Mouse (Mus musculus) limb, embryonic 12.5 days (tissue): Measurements from ENCODE around the gene Ksr2. TPM values are rescaled to one million over a fixed set of nuclear protein-coding genes. Genes with fewer than 3 reads are reported as not detected.

Source experiments
- ATAC-seq: fragments of 200-750 bp; cut with Nextera tagmentation; 2 replicates; pipeline ENCODE4 v1.8.0; 2017; ENCODE audit warnings: low read depth, moderate TSS enrichment; ENCODE audit not compliant: insufficient number of reproducible peaks, insufficient read depth, low FRiP score, low TSS enrichment
- H3K27ac ChIP-seq: fragments of 300-500 bp; sonication (generic); 2 replicates; pipeline ENCODE4 v1.5.1; 2016; ENCODE audit warnings: mild to moderate bottlenecking, moderate library complexity
- H3K27me3 ChIP-seq: fragments of 300-500 bp; sonication (generic); 2 replicates; pipeline ENCODE4 v1.6.1; 2016; ENCODE audit warnings: mild to moderate bottlenecking, moderate library complexity
- H3K36me3 ChIP-seq: fragments of 300-500 bp; sonication (generic); 2 replicates; pipeline ENCODE4 v1.6.1; 2016; ENCODE audit warnings: mild to moderate bottlenecking, moderate library complexity
- H3K4me1 ChIP-seq: fragments of 300-500 bp; sonication (generic); replicated peaks from 2 replicates; pipeline ENCODE4 v1.6.1; 2016
- H3K4me2 ChIP-seq: fragments of 300-500 bp; sonication (generic); 2 replicates; pipeline ENCODE4 v1.6.1; 2016; ENCODE audit warnings: mild to moderate bottlenecking, moderate library complexity
- H3K4me3 ChIP-seq: fragments of 300-500 bp; sonication (generic); replicated peaks from 2 replicates; pipeline ENCODE4 v1.5.1; 2016; ENCODE audit warnings: mild to moderate bottlenecking
- H3K9ac ChIP-seq: fragments of 300-500 bp; sonication (generic); replicated peaks from 2 replicates; pipeline ENCODE4 v1.6.1; 2016; ENCODE audit warnings: mild to moderate bottlenecking, moderate library complexity
- H3K9me3 ChIP-seq: fragments of 300-500 bp; sonication (generic); 2 replicates; pipeline ENCODE4 v1.6.1; 2016; ENCODE audit warnings: mild to moderate bottlenecking, moderate library complexity
- WGBS: fragments of 180-500 bp; shearing (Covaris S2); methylation state at CpG from one replicate; pipeline ENCODE4 v1.1.7; 2016; 5-methylcytosine and 5-hydroxymethylcytosine counted together
- polyA plus RNA-seq: library from polyadenylated mRNA; unstranded; fragments of >200 nt; fragmentation: Nextera tagmentation; extraction: Ambion mirVana; gene quantifications from 2 replicates; pipeline ENCODE4 v1.2.1, GENCODE M21; 2016

Gene Ksr2
- polyA plus RNA-seq, 1 experiment from 2014 or later: 0.16 TPM

DNA sequence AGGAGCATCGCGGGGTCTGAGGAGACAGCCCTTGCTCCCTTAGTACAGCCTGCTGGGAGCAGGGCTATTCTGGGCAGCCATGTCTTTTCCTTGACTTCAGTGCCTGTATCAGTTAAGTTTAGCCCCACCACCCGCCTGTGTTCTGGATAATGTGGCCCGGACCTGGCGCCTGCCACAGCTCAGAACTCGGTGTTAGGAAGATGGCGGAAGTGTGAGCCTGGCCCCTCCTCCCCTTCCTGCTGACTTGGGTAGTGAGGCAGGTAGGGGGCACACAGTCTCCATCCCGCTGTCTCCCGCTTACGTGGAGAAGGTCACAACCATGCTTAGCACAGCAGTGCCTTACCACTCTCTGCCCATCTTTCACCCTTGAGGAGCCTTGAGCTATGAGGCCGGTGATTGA lies 68.2 kb downstream of the Ksr2 start:
- H3K9me3 ChIP-seq: no peaks in the 10 kb centered on the region
- H3K9ac ChIP-seq: no peak overlapping the region
- WGBS: 79% methylated on average over 11 of the region's 11 CpGs
- H3K4me1 ChIP-seq: no peaks in the 10 kb centered on the region
- H3K4me3 ChIP-seq: no peak overlapping the region
- H3K27ac ChIP-seq: no peak overlapping the region
- H3K4me2 ChIP-seq: no peak overlapping the region
- no peak for ATAC-seq
- no peaks in the 10 kb centered on the region for H3K27me3 ChIP-seq
- no peaks in the 10 kb centered on the region for H3K36me3 ChIP-seq

DNA sequence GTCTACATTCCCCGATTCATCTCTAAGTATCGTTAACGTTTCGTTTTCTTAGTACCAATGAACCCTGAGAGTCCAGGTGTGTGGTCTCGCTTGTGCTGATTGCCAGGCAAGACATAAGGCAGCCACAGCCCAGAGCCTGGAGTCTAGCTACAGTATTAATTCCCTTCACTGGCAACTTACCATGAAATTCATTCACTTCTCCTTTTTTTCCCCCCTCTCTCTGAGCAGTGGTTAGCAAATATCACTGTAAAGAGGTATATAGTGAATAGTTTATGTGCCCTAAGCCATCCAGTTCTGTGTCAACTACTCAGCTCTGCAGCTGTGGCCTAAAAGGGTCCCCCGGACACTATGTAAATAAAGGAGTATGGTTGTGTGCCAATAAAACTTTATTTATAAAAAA lies 71.6 kb downstream of the Ksr2 start:
- Histone ChIP-seq H3K9ac (no peak overlapping the region), H3K27me3 (no peaks in the 10 kb centered on the region), H3K36me3 (no peaks in the 10 kb centered on the region), H3K27ac (no peak overlapping the region), H3K4me3 (no peak overlapping the region), H3K9me3 (no peaks in the 10 kb centered on the region), H3K4me2 (no peak overlapping the region), H3K4me1 (no peaks in the 10 kb centered on the region)
- 79% methylated on average over 6 of the region's 6 CpGs for WGBS
- no peak for ATAC-seq

DNA sequence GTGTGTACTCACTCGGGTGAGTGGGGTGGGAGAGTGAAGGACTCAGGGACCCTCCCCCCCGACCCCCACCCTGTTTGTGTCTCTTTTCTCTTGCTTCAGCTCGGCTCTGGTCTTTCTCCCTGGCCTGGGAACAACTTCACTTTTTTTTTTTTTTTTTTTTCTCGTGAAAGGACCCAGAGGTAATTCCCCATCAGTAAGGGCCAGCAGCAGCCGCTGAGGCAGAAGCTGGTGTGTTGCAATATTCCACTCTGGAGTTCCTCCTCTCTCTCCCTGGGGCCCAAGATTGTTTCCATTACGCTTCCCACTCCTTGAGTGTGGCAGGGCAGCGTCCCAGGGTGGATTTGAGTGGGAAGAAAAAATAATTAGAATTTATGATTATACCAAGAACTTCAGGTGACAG lies 72.3 kb downstream of the Ksr2 start:
- WGBS: 64% methylated on average over 7 of the region's 7 CpGs
- no peaks in the 10 kb centered on the region for H3K4me1 ChIP-seq
- no peak overlapping the region for H3K4me2 ChIP-seq
- H3K27me3 ChIP-seq: no peaks in the 10 kb centered on the region
- no peak overlapping the region for H3K27ac ChIP-seq
- H3K4me3 ChIP-seq: no peak overlapping the region
- ATAC-seq: no peak
- H3K9me3 ChIP-seq: no peaks in the 10 kb centered on the region
- H3K36me3 ChIP-seq: no peaks in the 10 kb centered on the region
- no peak overlapping the region for H3K9ac ChIP-seq

DNA sequence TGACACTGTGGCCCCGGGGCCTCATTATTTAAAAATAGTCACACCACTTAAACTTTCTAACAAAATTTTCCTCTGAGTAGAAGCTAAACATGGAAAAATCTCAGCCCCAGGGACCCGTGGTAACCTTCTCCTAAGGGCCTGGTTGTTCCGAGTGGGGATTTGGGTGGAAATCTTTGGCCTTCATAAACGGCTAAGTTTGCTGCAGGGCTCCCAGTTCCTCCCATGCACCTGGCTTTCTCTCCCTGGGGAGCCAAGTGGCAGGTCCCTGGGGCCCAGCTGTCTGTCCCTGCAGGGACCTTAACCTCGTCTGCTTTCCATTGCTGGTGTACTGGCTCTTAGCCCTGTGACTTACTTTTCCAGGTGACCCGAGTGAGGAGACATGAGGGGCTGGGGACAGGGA lies 74.4 kb downstream of the Ksr2 start:
- WGBS: 82% methylated on average over 6 of the region's 6 CpGs
- Histone ChIP-seq H3K27ac (no peak overlapping the region), H3K4me1 (peaks cover 5% of the 10 kb centered on the region), H3K36me3 (no peaks in the 10 kb centered on the region), H3K4me3 (no peak overlapping the region), H3K9me3 (no peaks in the 10 kb centered on the region), H3K9ac (no peak overlapping the region), H3K4me2 (no peak overlapping the region), H3K27me3 (peaks cover 9% of the 10 kb centered on the region; the same call in 1 of the 2 replicates)
- ATAC-seq: no peak

DNA sequence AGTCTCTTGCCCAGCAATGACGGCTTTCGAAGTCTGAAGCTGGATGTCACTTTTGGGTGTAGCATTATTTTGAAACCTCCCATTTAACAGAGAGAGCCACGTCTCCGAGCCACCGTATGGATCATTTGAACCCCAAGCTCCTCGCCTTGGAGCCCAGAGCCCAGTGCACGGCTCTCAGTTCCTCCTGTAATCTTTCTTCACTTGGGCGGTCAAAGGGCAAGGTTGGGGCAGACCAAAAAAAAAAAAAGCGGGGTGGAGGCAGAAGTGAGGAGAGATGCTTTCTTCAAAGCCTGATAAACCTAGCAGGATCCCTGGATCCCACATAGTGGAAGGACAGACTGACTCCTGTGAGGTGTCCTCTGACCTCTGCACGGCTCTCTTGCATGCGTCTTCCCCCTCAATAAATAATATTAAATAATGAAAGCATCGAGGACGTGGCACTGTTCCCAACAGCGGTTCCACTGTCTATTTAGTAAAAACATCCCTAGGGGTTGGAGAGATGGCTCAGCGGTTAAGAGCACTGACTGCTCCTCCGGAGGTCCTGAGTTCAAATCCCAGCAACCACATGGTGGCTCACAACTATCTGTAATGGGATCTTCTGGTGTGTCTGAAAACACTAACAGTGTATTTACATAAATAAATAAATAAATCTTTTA lies 75.0 kb downstream of the Ksr2 start:
- Histone ChIP-seq H3K27ac (no peak overlapping the region), H3K27me3 (peaks cover 14% of the 10 kb centered on the region), H3K4me3 (no peak overlapping the region), H3K36me3 (no peaks in the 10 kb centered on the region), H3K4me1 (peaks cover 10% of the 10 kb centered on the region), H3K9ac (no peak overlapping the region), H3K4me2 (no peak overlapping the region), H3K9me3 (no peaks in the 10 kb centered on the region)
- ATAC-seq: no peak
- 89% methylated on average over 16 of the region's 16 CpGs for WGBS

DNA sequence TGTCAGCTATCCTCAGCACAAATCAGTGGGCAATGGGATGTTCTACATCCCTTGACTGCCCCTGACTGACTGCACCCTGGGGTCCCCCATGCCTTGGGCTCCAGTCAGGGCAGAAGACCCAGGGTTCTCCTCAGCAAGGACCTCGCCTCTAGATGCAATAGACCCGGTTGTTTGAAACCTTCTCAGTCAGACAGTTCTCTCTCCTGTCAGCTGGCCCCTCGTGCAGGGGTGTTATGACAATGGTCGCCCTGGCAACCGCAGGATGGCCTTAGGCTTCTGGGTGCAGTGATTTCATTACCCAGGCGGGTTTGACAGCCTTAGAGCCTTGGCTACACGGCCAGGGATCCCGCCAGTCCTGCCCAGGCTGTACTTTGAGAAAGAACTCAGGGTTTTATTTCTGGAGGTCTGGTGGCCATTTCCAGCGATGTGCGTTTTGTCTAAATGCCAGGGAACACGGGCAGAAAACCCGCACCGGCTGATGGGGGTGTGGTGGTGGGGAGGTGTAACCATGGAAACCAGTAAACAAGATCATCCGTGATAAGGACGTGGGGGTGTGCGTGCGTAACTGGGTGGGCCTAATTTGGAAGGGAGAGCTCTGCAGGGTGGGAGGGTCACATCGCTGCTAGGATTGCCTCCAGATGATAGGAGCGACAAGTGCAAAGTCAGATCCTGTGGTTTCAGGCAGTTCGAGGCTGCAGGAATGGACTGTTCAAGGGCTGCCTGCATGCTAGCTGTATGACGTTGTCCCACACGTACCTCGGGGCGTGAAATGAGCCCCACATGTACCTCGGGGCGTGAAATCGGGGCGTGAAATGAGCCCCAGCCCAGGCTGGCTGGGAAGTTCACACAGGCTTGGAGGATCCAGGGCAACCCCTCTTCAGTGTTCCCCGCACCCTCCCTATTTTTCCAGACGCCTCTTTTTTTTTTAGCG lies 79.4 kb downstream of the Ksr2 start:
- peaks cover 14% of the 10 kb centered on the region for H3K27me3 ChIP-seq
- H3K9ac ChIP-seq: no peak overlapping the region; the same call in 1 of the 2 replicates
- no peaks in the 10 kb centered on the region for H3K9me3 ChIP-seq
- 31% methylated on average over 31 of the region's 31 CpGs for WGBS
- H3K27ac ChIP-seq: no peak overlapping the region
- no peaks in the 10 kb centered on the region for H3K36me3 ChIP-seq
- H3K4me3 ChIP-seq: no peak overlapping the region
- ATAC-seq: no peak
- peaks cover 10% of the 10 kb centered on the region for H3K4me1 ChIP-seq
- peak overlapping the region; percentile 36 for H3K4me2 ChIP-seq

DNA sequence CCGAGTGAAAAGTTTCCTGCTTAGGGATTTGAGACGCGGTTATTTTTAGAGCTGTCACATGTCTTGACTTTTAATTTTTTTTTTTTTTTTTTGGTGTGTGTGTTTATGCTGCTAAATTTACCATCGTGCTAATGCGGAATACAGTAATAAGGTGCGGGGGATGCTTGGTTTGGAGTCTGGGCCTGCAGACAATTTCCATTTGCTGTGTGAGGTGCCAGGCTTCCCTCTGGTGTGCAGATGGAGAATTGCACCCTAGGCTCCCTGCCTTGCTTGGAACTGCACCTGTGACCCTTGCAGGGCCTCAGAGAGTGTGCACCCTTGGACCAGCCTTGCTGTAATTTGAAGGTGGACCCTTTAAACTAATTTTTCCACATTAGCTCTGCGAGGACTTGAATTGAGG lies 80.1 kb downstream of the Ksr2 start:
- no peak for ATAC-seq

DNA sequence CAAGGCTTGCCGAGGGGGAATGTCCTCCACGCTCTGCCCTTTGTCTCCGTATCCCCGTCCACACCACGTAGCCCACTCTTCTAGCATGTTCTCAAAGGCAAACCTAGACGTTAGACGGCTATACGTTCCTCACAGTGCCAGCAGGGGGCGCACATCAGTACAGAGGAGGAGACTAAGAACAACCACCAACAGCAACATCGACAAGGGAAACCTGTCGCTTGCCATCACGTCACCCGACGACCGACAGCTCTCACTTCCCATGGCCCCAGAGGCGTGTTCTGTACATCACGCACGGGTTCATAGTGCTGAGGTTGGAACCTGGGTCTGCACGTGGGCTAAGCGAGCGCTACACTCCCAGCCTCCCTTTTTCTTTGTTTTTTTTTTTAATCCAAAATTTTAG lies 83.3 kb downstream of the Ksr2 start:
- Histone ChIP-seq H3K4me2 (no peak overlapping the region), H3K27me3 (peaks cover 10% of the 10 kb centered on the region; the same call in 1 of the 2 replicates), H3K9ac (no peak overlapping the region), H3K36me3 (no peaks in the 10 kb centered on the region), H3K4me3 (no peak overlapping the region), H3K9me3 (0 out of 2 replicates have a peak, but pooled peaks cover 7% of the 10 kb centered on the region), H3K27ac (no peak overlapping the region), H3K4me1 (peaks cover 10% of the 10 kb centered on the region)
- ATAC-seq: no peak
- WGBS: 63% methylated on average over 21 of the region's 21 CpGs

More for the DNA sequence above, 80.1 kb downstream of the Ksr2 start:
- peaks cover 10% of the 10 kb centered on the region for H3K4me1 ChIP-seq
- H3K36me3 ChIP-seq: no peaks in the 10 kb centered on the region
- no peaks in the 10 kb centered on the region for H3K9me3 ChIP-seq
- no peak overlapping the region for H3K4me2 ChIP-seq
- no peak overlapping the region for H3K9ac ChIP-seq
- H3K4me3 ChIP-seq: no peak overlapping the region
- H3K27me3 ChIP-seq: peaks cover 14% of the 10 kb centered on the region
- 24% methylated on average over 7 of the region's 7 CpGs for WGBS
- H3K27ac ChIP-seq: no peak overlapping the region

DNA sequence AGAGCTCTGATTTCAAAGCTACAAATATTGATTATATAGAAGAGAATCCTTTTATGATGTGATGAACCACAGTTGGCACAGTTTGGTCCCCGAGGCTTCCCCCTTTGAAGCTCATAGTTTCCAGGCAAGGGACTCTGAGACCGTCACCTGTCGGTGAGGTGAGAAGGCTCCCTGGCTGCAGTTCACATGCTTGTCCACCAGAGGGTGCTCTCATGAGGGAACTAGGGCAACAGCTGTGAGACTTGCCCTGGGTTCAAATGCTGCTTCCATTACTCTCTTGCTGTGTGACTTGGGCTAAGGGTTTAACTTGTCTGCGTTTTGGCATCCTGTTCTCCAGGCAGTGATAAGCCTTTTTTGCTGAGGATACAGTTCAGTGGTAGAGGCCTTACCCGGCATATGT lies 88.8 kb downstream of the Ksr2 start:
- Histone ChIP-seq H3K27ac (no peak overlapping the region), H3K4me3 (no peak overlapping the region), H3K4me1 (no peaks in the 10 kb centered on the region), H3K36me3 (no peaks in the 10 kb centered on the region), H3K4me2 (no peak overlapping the region), H3K9me3 (0 out of 2 replicates have a peak, but pooled peaks cover 7% of the 10 kb centered on the region), H3K27me3 (peaks cover under 1% of the 10 kb centered on the region; the same call in 1 of the 2 replicates), H3K9ac (no peak overlapping the region)
- ATAC-seq: no peak
- WGBS: 86% methylated on average over 5 of the region's 5 CpGs

DNA sequence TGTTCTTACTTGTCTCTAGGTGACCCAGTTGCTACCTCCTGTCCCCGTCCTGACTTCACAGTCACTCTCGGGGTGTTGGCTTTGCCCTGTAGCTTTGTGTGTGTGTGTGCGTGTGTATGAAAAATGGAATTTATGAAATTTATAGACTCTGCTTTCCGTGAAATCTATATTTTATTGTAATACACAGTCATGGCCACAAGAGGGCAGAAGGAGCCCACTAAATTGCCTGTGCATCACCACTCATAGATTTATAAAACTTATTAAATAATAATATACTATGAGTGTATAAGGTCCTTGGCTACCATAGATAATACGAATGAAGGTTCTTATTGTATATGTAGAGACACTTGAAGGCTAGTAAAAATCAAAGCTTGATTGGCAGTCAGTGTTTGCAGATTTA lies 90.6 kb downstream of the Ksr2 start:
- no peak overlapping the region for H3K9ac ChIP-seq
- peaks cover 4% of the 10 kb centered on the region; the same call in 1 of the 2 replicates for H3K27me3 ChIP-seq
- H3K4me1 ChIP-seq: no peaks in the 10 kb centered on the region
- no peak overlapping the region for H3K27ac ChIP-seq
- H3K36me3 ChIP-seq: no peaks in the 10 kb centered on the region
- no peak overlapping the region for H3K4me3 ChIP-seq
- WGBS: 82% methylated on average over 5 of the region's 5 CpGs
- 0 out of 2 replicates have a peak, but pooled peaks cover 7% of the 10 kb centered on the region for H3K9me3 ChIP-seq
- H3K4me2 ChIP-seq: no peak overlapping the region
- ATAC-seq: no peak

DNA sequence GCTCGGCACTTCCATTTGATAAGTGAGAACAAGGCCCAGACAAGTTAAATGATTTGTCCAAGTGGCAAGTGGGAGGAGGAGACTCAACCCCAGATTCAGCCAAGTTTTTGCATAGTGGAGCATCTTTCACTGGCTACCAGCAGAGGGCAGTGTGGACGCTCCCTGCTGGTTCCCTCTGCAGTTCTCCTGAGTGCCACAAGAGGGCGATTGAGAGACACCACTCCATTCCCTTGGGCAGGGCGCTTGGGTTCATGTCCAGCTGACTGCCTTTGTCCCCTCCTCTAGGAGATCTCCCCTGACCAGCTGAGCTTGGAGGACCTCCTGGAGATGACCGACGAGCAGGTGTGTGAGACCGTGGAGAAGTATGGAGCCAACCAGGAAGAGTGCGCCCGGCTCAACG lies 91.4 kb downstream of the Ksr2 start:
- Histone ChIP-seq H3K9me3 (0 out of 2 replicates have a peak, but pooled peaks cover 4% of the 10 kb centered on the region), H3K36me3 (no peaks in the 10 kb centered on the region), H3K27ac (no peak overlapping the region), H3K27me3 (peaks cover 4% of the 10 kb centered on the region; the same call in 1 of the 2 replicates), H3K4me1 (peaks cover 5% of the 10 kb centered on the region), H3K4me3 (no peak overlapping the region), H3K4me2 (no peak overlapping the region), H3K9ac (no peak overlapping the region)
- 67% methylated on average over 10 of the region's 10 CpGs for WGBS
- ATAC-seq: no peak
